Mouse (Mus musculus) heart, adult 9 months (tissue): ENCODE data around the gene Krtap16-1.

Source experiments
- DNase-seq, 2 experiments: peaks; one replicate each; pipeline ENCODE4 v3.0.0; 2022; ENCODE audit warnings: low spot score in 2 of 2

The Krtap16-1 gene

DNA sequence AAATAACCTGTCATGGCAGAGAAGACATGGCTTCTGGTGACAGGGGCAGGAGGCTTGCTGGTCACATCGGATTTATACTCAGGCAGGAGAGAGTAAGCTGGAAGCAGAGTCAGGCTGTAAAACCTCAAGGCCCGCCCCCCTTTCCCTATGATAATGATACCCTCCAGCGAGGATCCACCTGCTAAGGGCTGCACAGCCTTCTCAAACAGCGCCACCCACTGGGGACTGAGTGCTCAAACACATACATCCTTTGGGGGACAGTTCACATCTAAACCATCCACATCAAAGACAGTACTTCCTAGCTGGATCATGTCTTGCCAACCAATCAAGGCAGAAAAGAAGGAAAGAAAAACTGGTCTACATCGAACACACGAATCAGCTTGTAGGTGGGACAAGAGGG is 22.2 kb downstream of the Krtap16-1 start:
- no peak for DNase-seq

DNA sequence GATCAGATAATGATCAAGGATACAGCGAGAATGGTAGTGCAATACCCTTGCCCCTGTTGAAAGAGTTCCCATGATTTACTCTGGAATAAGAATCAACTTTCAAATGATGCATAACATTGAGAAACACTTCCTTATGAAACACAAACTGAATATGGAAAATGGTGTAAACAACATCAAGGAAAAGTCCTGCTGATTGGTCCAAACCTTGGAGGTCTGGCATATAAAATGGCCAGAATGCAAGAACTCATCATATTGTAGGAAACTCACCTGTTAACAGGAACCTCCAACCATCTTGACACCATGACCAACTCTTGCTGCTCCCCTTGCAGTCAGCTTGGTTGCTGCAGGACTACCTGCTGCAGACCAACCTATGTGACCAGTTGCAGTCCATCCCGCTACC is 38.2 kb downstream of the Krtap16-1 start, which contains the start of gene Krtap9-5:
Gene Krtap9-5 (plus strand): TSS at position 301 of the 400 bp plus-strand sequence.
- no peak for DNase-seq

DNA sequence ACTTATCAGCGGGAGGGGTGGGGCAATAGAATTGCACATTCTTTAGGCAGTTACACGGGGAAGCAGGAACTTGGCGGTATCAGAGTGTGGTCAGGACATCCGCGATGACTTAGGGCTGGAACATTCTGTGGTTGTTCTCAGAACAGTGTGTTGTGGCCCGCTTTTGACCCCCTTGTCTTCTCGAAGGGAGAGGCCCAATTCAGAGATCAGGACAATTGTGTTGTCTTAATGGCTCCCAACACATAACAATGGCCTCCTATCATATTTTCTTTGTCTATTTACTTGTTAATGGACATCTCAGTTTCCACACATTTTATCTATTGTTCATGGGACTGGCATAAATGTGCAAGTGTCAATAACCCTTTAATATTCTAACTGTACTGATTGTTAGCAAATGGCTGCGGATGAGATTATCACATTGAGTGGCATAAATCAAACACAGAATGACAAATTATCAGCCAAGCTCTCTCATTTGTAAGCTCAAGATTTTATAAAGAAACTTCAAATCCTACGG is 48.6 kb downstream of the Krtap16-1 start:
- DNase-seq, result no peak

DNA sequence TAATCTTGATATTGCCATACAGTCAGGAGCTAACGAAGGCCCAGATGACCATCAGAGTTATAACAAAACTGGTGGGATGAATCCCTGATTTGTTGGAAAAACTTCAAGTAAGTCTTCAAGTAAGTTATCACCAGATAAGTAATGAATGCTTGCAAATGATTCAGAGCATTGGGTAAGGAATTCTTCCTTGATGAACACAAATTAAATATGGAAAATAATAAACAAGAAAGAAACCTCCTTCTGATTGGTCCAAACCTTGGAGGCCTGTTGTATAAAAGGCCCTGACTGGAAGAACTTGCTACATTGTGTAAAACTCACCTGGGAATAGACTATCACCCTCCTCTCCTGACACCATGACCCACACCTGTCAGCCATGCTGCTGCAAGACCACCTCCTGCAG is 50.4 kb downstream of the Krtap16-1 start, which contains the start of gene Krtap31-2:
Gene Krtap31-2 (plus strand): TSS at position 301 of the 400 bp plus-strand sequence.
- no peak for DNase-seq
